Mouse (Mus musculus): Measurements from ENCODE around the gene Sf3a3.

Sf3a3 gene

GRCm38 (mm10) chr4:124738013-124738412 is 23.4 kb downstream of the Sf3a3 start:
- no peak for DNase-seq (ENCODE audit: low read depth, low spot score)

- no peak for DNase-seq (ENCODE audit: low read depth, low spot score)
Measured at GRCm38 (mm10) chr4:124738783-124739182, 24.2 kb downstream of the Sf3a3 start.

- peak; percentile 57 for DNase-seq (ENCODE audit: low read depth, low spot score)
Measured at GRCm38 (mm10) chr4:124741376-124742343, 27.1 kb downstream of the Sf3a3 start, which contains the start of gene Inpp5b. Gene Inpp5b (plus strand): TSS chr4:124741850.

GRCm38 (mm10) chr4:124742839-124743238 is 28.3 kb downstream of the Sf3a3 start:
- DNase-seq (ENCODE audit: low read depth, low spot score) = no peak

- no peak for DNase-seq (ENCODE audit: low read depth, low spot score)
Measured at GRCm38 (mm10) chr4:124746577-124746976, 32.0 kb downstream of the Sf3a3 start.

GRCm38 (mm10) chr4:124747851-124748250 is 33.3 kb downstream of the Sf3a3 start:
- no peak for DNase-seq (ENCODE audit: low read depth, low spot score)

GRCm38 (mm10) chr4:124751300-124752250 is 37.0 kb downstream of the Sf3a3 start:
- DNase-seq (ENCODE audit: low read depth, low spot score) = peak; percentile 95

GRCm38 (mm10) chr4:124752281-124753199 is 38.0 kb downstream of the Sf3a3 start:
- DNase-seq (ENCODE audit: low read depth, low spot score) = no peak

- no peak for DNase-seq (ENCODE audit: low read depth, low spot score)
Measured at GRCm38 (mm10) chr4:124755526-124755925, 41.0 kb downstream of the Sf3a3 start.

GRCm38 (mm10) chr4:124759305-124759811 is 44.8 kb downstream of the Sf3a3 start:
- no peak for DNase-seq (ENCODE audit: low read depth, low spot score)

- DNase-seq (ENCODE audit: low read depth, low spot score) = no peak
Measured at GRCm38 (mm10) chr4:124761201-124761600, 46.6 kb downstream of the Sf3a3 start.

- DNase-seq (ENCODE audit: low read depth, low spot score) = no peak
Measured at GRCm38 (mm10) chr4:124762858-124763452, 48.4 kb downstream of the Sf3a3 start.

GRCm38 (mm10) chr4:124765802-124766565 is 51.4 kb downstream of the Sf3a3 start:
- DNase-seq (ENCODE audit: low read depth, low spot score) = no peak

GRCm38 (mm10) chr4:124766566-124766940 is 52.0 kb downstream of the Sf3a3 start:
- DNase-seq (ENCODE audit: low read depth, low spot score) = no peak

GRCm38 (mm10) chr4:124768963-124769591 is 54.5 kb downstream of the Sf3a3 start:
- no peak for DNase-seq (ENCODE audit: low read depth, low spot score)

GRCm38 (mm10) chr4:124770624-124771023 is 56.0 kb downstream of the Sf3a3 start:
- DNase-seq (ENCODE audit: low read depth, low spot score) = no peak

- DNase-seq (ENCODE audit: low read depth, low spot score) = no peak
Measured at GRCm38 (mm10) chr4:124772125-124772524, 57.5 kb downstream of the Sf3a3 start.

- DNase-seq (ENCODE audit: low read depth, low spot score) = no peak
Measured at GRCm38 (mm10) chr4:124773449-124773848, 58.9 kb downstream of the Sf3a3 start.

- DNase-seq (ENCODE audit: low read depth, low spot score) = no peak
Measured at GRCm38 (mm10) chr4:124773995-124774394, 59.4 kb downstream of the Sf3a3 start.

All from brain, embryonic 18.5 days (tissue).